Mouse (Mus musculus): ENCODE measurements around the gene Nckap5l.
"Not testable (repeated sequence)": the region's sequence is repeated elsewhere in the genome, so short reads cannot be mapped to it uniquely, and the experiment has no call there.

Nckap5l gene

GRCm38 (mm10) chr15:99469067-99469466, 11.5 kb upstream of the Nckap5l start:
- peak; percentile 71 to 84 for DNase-seq

GRCm38 (mm10) chr15:99463194-99463593, 5.6 kb upstream of the Nckap5l start:
- DNase-seq: peak; percentile 71 to 81

GRCm38 (mm10) chr15:99456963-99457605, 464 bp downstream of the Nckap5l start:
- peak; percentile 66 to 67 for DNase-seq

GRCm38 (mm10) chr15:99456338-99456962, 1.1 kb downstream of the Nckap5l start:
- DNase-seq: no peak

GRCm38 (mm10) chr15:99455415-99455814, 2.1 kb downstream of the Nckap5l start:
- DNase-seq: no peak

- no peak for DNase-seq
These were observed 2.8 kb downstream of the Nckap5l start for GRCm38 (mm10) chr15:99454585-99455279.

- DNase-seq: peak; percentile 49 to 64
These were observed 4.2 kb downstream of the Nckap5l start for GRCm38 (mm10) chr15:99453153-99453900.

- no peak for DNase-seq
These were observed 7.7 kb downstream of the Nckap5l start for GRCm38 (mm10) chr15:99449751-99450280.

GRCm38 (mm10) chr15:99449131-99449750, 8.3 kb downstream of the Nckap5l start:
- peak in 1 of 2 experiments; percentile 43 for DNase-seq

- DNase-seq: not testable (repeated sequence)
These were observed 11.4 kb downstream of the Nckap5l start for GRCm38 (mm10) chr15:99446136-99446535.

GRCm38 (mm10) chr15:99445567-99445966, 12.0 kb downstream of the Nckap5l start:
- DNase-seq: no peak

GRCm38 (mm10) chr15:99442358-99442757, 15.2 kb downstream of the Nckap5l start:
- no peak for DNase-seq

- DNase-seq: no peak
These were observed 16.6 kb downstream of the Nckap5l start for GRCm38 (mm10) chr15:99440816-99441457.

- DNase-seq: no peak
These were observed 17.3 kb downstream of the Nckap5l start for GRCm38 (mm10) chr15:99440112-99440815.

- no peak for DNase-seq
These were observed 18.4 kb downstream of the Nckap5l start for GRCm38 (mm10) chr15:99438966-99439698.

GRCm38 (mm10) chr15:99433913-99434312, 23.6 kb downstream of the Nckap5l start:
- DNase-seq: no peak

GRCm38 (mm10) chr15:99433081-99433718, 24.3 kb downstream of the Nckap5l start:
- DNase-seq: no peak

- no peak for DNase-seq
These were observed 25.6 kb downstream of the Nckap5l start for GRCm38 (mm10) chr15:99431967-99432366.

GRCm38 (mm10) chr15:99431504-99431903, 26.0 kb downstream of the Nckap5l start:
- DNase-seq: no peak

- DNase-seq: no peak
These were observed 26.5 kb downstream of the Nckap5l start for GRCm38 (mm10) chr15:99431063-99431462.
